Mouse (Mus musculus) monocyte, adult 2 months (primary cell): ENCODE data around the gene Pkp3.

ENCODE experiments used
- DNase-seq, 2 experiments: peaks; one replicate each; pipeline ENCODE4 v3.0.0; 2022; ENCODE audit warnings: low spot score in 2 of 2, low read depth in 1 of 2

Gene Pkp3

GRCm38 (mm10) chr7:141092051-141092735 lies 14.2 kb downstream of the Pkp3 start:
- peak; percentile 65 to 68 for DNase-seq

- no peak for DNase-seq
Measured at GRCm38 (mm10) chr7:141093950-141094349, 15.9 kb downstream of the Pkp3 start.

- no peak for DNase-seq
Measured at GRCm38 (mm10) chr7:141094487-141095205, 16.6 kb downstream of the Pkp3 start.

GRCm38 (mm10) chr7:141096021-141096420 lies 18.0 kb downstream of the Pkp3 start:
- no peak for DNase-seq

GRCm38 (mm10) chr7:141096649-141097056 lies 18.6 kb downstream of the Pkp3 start:
- peak in 1 of 2 experiments; percentile 44 for DNase-seq

- no peak for DNase-seq
Measured at GRCm38 (mm10) chr7:141097177-141097576, 19.2 kb downstream of the Pkp3 start.

- no peak for DNase-seq
Measured at GRCm38 (mm10) chr7:141099911-141100691, 22.1 kb downstream of the Pkp3 start, which contains the start of gene Sigirr. Gene Sigirr, minus strand, starts transcription at chr7:141100572.

- no peak for DNase-seq
Measured at GRCm38 (mm10) chr7:141103161-141103560, 25.1 kb downstream of the Pkp3 start.

GRCm38 (mm10) chr7:141115874-141116273 lies 37.9 kb downstream of the Pkp3 start:
- DNase-seq, result no peak

- no peak for DNase-seq
Measured at GRCm38 (mm10) chr7:141117636-141118035, 39.6 kb downstream of the Pkp3 start, which contains the start of gene Ano9. Gene Ano9, minus strand, starts transcription at chr7:141117806.

- no peak for DNase-seq
Measured at GRCm38 (mm10) chr7:141119487-141119886, 41.5 kb downstream of the Pkp3 start.

- no peak for DNase-seq
Measured at GRCm38 (mm10) chr7:141120605-141121004, 42.6 kb downstream of the Pkp3 start.

GRCm38 (mm10) chr7:141121051-141121531 lies 43.1 kb downstream of the Pkp3 start:
- no peak for DNase-seq

GRCm38 (mm10) chr7:141122245-141122644 lies 44.2 kb downstream of the Pkp3 start, which contains the start of gene Ptdss2:
Gene Ptdss2, plus strand, starts transcription at chr7:141122382.
- no peak for DNase-seq

- DNase-seq, result peak; percentile 80 to 90
Measured at GRCm38 (mm10) chr7:141122689-141123516, 44.9 kb downstream of the Pkp3 start.

- DNase-seq, result no peak
Measured at GRCm38 (mm10) chr7:141123517-141123856, 45.5 kb downstream of the Pkp3 start.

- DNase-seq, result peak; percentile 39 to 67
Measured at GRCm38 (mm10) chr7:141131024-141131820, 53.2 kb downstream of the Pkp3 start.

GRCm38 (mm10) chr7:141131904-141132755 lies 54.1 kb downstream of the Pkp3 start:
- DNase-seq, result no peak
